Mouse (Mus musculus) olfactory bulb, adult 2 months (tissue): ENCODE data around the gene Ogfr. TPM values are rescaled to one million over a fixed set of nuclear protein-coding genes. Genes with fewer than 3 reads are reported as not detected.

Source experiments
- H3K27ac ChIP-seq: fragments of 200-500 bp; 2 replicates; pipeline ENCODE4 v1.5.1; 2012; ENCODE audit warnings: low read depth, low read length; ENCODE audit not compliant: insufficient read depth
- H3K4me1 ChIP-seq: fragments of 200-500 bp; 2 replicates; pipeline ENCODE4 v1.6.1; 2012; ENCODE audit warnings: low read length; ENCODE audit not compliant: control insufficient read depth, insufficient read depth
- H3K4me3 ChIP-seq: fragments of 200-500 bp; 2 replicates; pipeline ENCODE4 v1.5.1; 2012; ENCODE audit warnings: mild to moderate bottlenecking, low read depth, low read length, moderate library complexity; ENCODE audit not compliant: insufficient read depth
- CTCF ChIP-seq: fragments of 200-500 bp; IDR thresholded peaks from 2 replicates; pipeline ENCODE4 v1.5.1; 2012; ENCODE audit warnings: low read depth, mild to moderate bottlenecking, low read length, moderate library complexity; ENCODE audit not compliant: insufficient read depth
- POLR2A ChIP-seq: fragments of 200-500 bp; IDR thresholded peaks from 2 replicates; pipeline ENCODE4 v1.6.1; 2012; ENCODE audit warnings: mild to moderate bottlenecking, low read depth, low read length, moderate library complexity; ENCODE audit not compliant: insufficient read depth
- WGBS: fragments of 180-500 bp; shearing (Covaris S2); methylation state at CpG from one replicate; pipeline ENCODE4 v1.1.7; 2018; 5-methylcytosine and 5-hydroxymethylcytosine counted together
- polyA plus RNA-seq: library from polyadenylated mRNA; stranded (reverse); fragments of >200 nt; gene quantifications from 2 replicates; pipeline ENCODE4 v1.2.4, GENCODE M21; 2012; ENCODE audit warnings: low replicate concordance; ENCODE audit not compliant: missing spikeins, insufficient read depth, insufficient read length

Ogfr gene
- polyA plus RNA-seq, 1 experiment = 125 TPM

DNA sequence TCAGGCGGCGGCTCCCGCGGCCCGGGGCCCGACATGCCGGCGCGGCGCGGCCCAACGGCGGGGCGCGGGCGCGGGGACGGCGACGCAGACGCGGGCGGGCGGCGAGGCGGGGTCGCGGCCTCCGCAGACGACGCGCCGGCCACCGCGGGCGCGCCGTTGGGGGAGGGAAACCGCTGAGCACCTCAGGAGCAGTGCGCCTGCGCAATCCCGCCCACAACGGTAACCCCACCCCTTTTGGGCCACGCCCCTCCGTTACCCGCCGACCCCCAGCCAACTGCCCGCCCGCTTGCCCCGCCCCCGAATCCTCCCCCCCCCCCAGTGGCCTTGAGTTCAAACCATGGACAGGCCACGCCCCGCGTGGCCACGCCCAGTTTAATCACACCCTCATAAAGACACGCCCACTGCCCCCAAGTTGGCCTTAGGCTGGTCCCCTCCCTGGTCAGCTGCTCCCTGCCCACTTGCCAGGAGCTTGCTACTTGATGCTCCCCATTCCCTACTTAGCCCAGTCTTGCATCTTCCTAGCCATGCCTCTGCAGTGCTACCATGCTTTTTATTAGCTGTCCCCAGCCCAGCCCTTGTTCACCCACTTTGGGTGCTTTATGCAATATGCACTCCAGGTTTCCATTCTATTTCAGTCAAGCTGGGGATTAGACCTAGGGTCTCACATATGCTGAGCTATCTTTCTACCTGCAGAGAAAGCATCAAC is 53.7 kb downstream of the Ogfr start, which contains the start of gene Tcfl5:
Gene Tcfl5, minus strand, starts transcription at position 154 of the 706 bp plus-strand sequence.
- WGBS = 24% methylated on average over 46 of the region's 56 CpGs
- H3K27ac ChIP-seq = no peak within 1 kb of the TSS
- no peak for TF ChIP-seq POLR2A
- TF ChIP-seq CTCF = no peak
- peak within 1 kb of the TSS; percentile 9 for H3K4me3 ChIP-seq
- 0 out of 2 replicates have a peak, but pooled peaks cover 3% of the 10 kb centered on the region for H3K4me1 ChIP-seq

DNA sequence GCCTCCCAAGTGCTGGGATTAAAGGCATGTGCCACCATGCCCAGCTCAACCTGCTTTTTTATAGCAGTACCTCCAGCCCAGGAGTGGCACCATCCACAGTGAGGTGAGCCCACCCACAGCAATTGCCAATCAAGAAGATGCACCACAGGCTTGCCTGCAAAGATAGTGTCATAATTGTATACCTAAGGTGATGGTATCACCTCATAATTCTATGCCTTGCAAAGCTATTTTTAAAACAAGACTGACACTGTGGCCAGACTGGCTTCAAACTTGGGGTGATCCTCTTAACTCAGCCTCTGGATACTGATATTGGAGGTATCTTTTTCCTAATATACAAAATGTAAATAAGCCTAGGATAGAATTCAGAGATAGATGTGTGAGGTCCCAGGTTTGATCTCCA is 54.6 kb downstream of the Ogfr start:
- 0 out of 2 replicates have a peak, but pooled peaks cover 3% of the 10 kb centered on the region for H3K4me1 ChIP-seq
- H3K27ac ChIP-seq = no peak overlapping the region
- TF ChIP-seq CTCF (no peak), POLR2A (no peak)
- no peak overlapping the region for H3K4me3 ChIP-seq

Other genes starting within 250 kb of the Ogfr start
- not detected in 2 replicates for gene Slco4a1, start 133.0 kb upstream of the Ogfr start, polyA plus RNA-seq
- gene Ntsr1, start 89.3 kb upstream of the Ogfr start, polyA plus RNA-seq = not detected in 2 replicates
- gene Mrgbp, start 7.9 kb upstream of the Ogfr start, polyA plus RNA-seq = not detected in 2 replicates
- not detected in 2 replicates for gene Col9a3, start 8.5 kb downstream of the Ogfr start, polyA plus RNA-seq
- not detected in 2 replicates for gene Tcfl5, start 53.5 kb downstream of the Ogfr start, polyA plus RNA-seq
- gene Dido1, start 120.8 kb downstream of the Ogfr start, polyA plus RNA-seq = 63.1 TPM in 1 of 2 replicates, not detected in the other
- not detected in 2 replicates for gene Gid8, start 120.9 kb downstream of the Ogfr start, polyA plus RNA-seq
- gene Slc17a9, start 136.0 kb downstream of the Ogfr start, polyA plus RNA-seq = not detected in 2 replicates
- gene Bhlhe23, start 187.7 kb downstream of the Ogfr start, polyA plus RNA-seq = not detected in 2 replicates